Mouse (Mus musculus) neural tube, embryonic 13.5 days (tissue): ENCODE results near the gene Vtn. TPM values are rescaled to one million over a fixed set of nuclear protein-coding genes. Genes with fewer than 3 reads are reported as not detected.

ENCODE experiments used
- ATAC-seq: fragments of 200-750 bp; cut with Nextera tagmentation; 2 replicates; pipeline ENCODE4 v1.8.0; 2017; ENCODE audit warnings: low read depth, mild to moderate bottlenecking, moderate TSS enrichment, moderate library complexity
- H3K27ac ChIP-seq: fragments of 300-500 bp; sonication (generic); replicated peaks from 2 replicates; pipeline ENCODE4 v1.5.1; 2015; ENCODE audit warnings: moderate library complexity, mild to moderate bottlenecking, inconsistent platforms
- H3K27me3 ChIP-seq: fragments of 300-500 bp; sonication (generic); 2 replicates; pipeline ENCODE4 v1.6.1; 2015; ENCODE audit warnings: mild to moderate bottlenecking, inconsistent platforms
- H3K36me3 ChIP-seq: fragments of 300-500 bp; sonication (generic); 2 replicates; pipeline ENCODE4 v1.6.1; 2015; ENCODE audit warnings: mild to moderate bottlenecking, inconsistent platforms
- H3K4me1 ChIP-seq: fragments of 300-500 bp; sonication (generic); replicated peaks from 2 replicates; pipeline ENCODE4 v1.6.1; 2015; ENCODE audit warnings: inconsistent platforms
- H3K4me2 ChIP-seq: fragments of 300-500 bp; sonication (generic); 2 replicates; pipeline ENCODE4 v1.6.1; 2015; ENCODE audit warnings: inconsistent platforms, mild to moderate bottlenecking, moderate library complexity
- H3K4me3 ChIP-seq: fragments of 300-500 bp; sonication (generic); 2 replicates; pipeline ENCODE4 v1.5.1; 2015; ENCODE audit warnings: mild to moderate bottlenecking, inconsistent platforms
- H3K9ac ChIP-seq: fragments of 300-500 bp; sonication (generic); 2 replicates; pipeline ENCODE4 v1.6.1; 2015; ENCODE audit warnings: moderate library complexity, mild to moderate bottlenecking, inconsistent platforms
- H3K9me3 ChIP-seq: fragments of 300-500 bp; sonication (generic); 2 replicates; pipeline ENCODE4 v1.6.1; 2016; ENCODE audit warnings: inconsistent platforms
- WGBS: fragments of 180-500 bp; shearing (Covaris S2); methylation state at CpG from one replicate; pipeline ENCODE4 v1.1.7; 2015; 5-methylcytosine and 5-hydroxymethylcytosine counted together
- polyA plus RNA-seq: library from polyadenylated mRNA; unstranded; fragments of >200 nt; fragmentation: Nextera tagmentation; extraction: Ambion mirVana; gene quantifications from 2 replicates; pipeline ENCODE4 v1.2.1, GENCODE M21; 2015

The Vtn gene
- polyA plus RNA-seq, 1 experiment from 2014 or later = 197 TPM

DNA sequence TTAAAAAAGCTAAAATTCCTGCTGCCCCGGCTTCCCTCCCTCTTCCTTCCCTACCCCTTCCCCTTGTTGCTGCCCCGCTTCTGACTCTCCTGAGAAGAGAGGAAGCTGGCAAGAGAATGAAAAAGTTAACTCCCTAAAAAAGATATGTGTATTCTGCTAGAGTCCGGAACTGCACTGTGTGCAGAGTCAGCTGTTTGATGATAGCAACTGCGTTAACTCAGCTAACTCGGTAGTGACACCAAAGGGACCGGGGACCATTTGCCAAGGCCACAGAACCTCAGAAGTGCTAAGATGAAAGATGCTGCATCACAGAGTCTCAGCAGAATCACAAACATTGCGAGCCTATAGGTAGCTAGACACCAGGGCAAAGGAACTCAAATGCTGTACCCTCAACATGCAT lies 31.4 kb upstream of the Vtn start:
- Histone ChIP-seq H3K4me1 (peaks cover 16% of the 10 kb centered on the region), H3K9ac (no peak overlapping the region), H3K4me3 (no peak overlapping the region), H3K27me3 (no peaks in the 10 kb centered on the region), H3K27ac (no peak overlapping the region), H3K9me3 (no peaks in the 10 kb centered on the region), H3K4me2 (no peak overlapping the region), H3K36me3 (peaks cover 17% of the 10 kb centered on the region; the same call in 1 of the 2 replicates)
- ATAC-seq = no peak
- WGBS = 84% methylated on average over 7 of the region's 7 CpGs

DNA sequence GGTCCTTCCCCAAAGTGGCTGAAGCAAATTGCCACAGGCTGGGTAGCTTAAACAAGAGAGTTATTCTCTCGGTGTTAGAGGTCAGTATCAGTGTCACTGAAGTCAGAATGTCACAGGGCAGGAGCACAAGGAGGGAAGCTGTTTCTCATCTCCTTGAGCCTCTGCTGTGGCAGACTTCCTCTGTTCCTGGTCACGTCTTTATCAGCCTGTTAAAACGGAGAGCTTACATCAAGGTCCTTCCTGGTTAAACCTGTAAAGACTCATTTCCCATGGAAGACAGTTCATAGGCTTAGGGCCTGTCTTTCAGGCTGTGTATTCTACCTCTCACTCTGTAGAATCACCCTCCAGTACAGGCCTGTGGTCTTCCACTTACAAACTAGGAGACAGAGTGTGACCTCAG lies 31.0 kb upstream of the Vtn start:
- Histone ChIP-seq H3K4me1 (peaks cover 16% of the 10 kb centered on the region), H3K27me3 (no peaks in the 10 kb centered on the region), H3K9ac (no peak overlapping the region), H3K9me3 (no peaks in the 10 kb centered on the region), H3K4me3 (no peak overlapping the region), H3K27ac (no peak overlapping the region), H3K4me2 (no peak overlapping the region), H3K36me3 (peaks cover 21% of the 10 kb centered on the region)
- no peak for ATAC-seq
- whole genome bisulfite sequencing = 60% methylated on average over 3 of the region's 3 CpGs

DNA sequence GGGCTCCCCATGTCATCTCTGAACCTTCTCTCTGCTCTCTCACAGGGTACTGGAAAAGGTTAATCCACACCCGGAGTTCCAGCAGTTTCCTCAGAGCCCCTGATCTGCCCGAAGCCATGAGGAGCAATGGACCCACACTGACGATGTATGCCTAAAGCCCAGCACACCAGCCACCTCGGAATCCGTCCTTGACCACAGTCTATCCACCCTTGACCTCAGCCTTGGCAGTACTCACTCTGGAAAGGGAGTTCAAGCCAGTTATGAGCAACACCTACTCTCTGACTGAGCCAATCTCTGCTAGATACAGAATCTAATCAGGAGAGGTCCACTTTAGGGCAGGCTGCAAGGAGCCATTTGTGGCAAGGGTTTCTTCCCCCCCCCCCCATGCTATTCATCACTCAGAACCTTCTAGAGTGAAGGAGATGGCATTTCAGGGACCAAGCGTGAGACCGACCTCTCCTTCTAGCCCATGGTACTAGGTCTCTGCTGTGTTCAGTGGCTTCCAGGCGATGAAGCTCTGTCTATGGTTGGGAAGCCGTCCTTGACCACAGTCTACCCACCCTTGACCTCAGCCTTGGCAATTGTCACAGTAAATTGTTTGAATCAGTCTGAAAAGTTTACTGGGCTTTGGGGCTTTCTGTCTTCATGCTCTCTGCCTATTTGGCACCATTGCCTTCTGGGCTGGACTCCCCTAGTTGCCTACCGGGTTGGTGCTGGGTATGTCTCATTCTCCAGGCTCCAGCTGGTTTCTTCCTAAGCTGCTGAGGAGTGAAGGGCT lies 27.4 kb upstream of the Vtn start:
- 92% methylated on average over 10 of the region's 10 CpGs for WGBS
- H3K27me3 ChIP-seq = no peaks in the 10 kb centered on the region
- H3K36me3 ChIP-seq = peaks cover 48% of the 10 kb centered on the region
- H3K9me3 ChIP-seq = no peaks in the 10 kb centered on the region
- ATAC-seq = no peak
- peaks cover 5% of the 10 kb centered on the region for H3K4me1 ChIP-seq
- H3K9ac ChIP-seq = no peak overlapping the region
- no peak overlapping the region for H3K4me3 ChIP-seq
- no peak overlapping the region for H3K27ac ChIP-seq
- H3K4me2 ChIP-seq = no peak overlapping the region

DNA sequence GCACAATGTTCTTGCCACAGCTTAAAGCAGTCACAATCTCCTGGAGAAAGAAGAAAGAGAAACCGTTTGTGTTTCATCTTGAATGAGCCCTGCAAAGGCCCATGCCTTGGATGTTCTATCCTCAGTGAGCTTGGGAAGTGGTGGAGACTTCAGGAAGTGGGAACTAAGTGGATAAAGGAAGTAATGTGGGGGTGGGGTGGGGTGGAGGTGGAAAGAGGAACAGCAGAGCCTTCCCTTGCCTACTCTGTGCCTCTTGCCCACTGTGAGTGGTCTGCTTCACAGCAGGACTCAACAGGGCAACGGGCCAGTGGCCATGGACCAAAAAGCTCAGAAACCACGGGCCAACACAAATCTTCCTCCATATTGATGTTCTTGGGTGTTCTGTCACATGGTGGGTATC lies 23.6 kb upstream of the Vtn start:
- Histone ChIP-seq H3K4me2 (no peak overlapping the region), H3K27ac (no peak overlapping the region), H3K4me1 (no peaks in the 10 kb centered on the region), H3K9me3 (no peaks in the 10 kb centered on the region), H3K27me3 (no peaks in the 10 kb centered on the region), H3K36me3 (peaks cover 62% of the 10 kb centered on the region), H3K9ac (no peak overlapping the region), H3K4me3 (no peak overlapping the region)
- 81% methylated on average over 3 of the region's 3 CpGs for WGBS
- no peak for ATAC-seq

DNA sequence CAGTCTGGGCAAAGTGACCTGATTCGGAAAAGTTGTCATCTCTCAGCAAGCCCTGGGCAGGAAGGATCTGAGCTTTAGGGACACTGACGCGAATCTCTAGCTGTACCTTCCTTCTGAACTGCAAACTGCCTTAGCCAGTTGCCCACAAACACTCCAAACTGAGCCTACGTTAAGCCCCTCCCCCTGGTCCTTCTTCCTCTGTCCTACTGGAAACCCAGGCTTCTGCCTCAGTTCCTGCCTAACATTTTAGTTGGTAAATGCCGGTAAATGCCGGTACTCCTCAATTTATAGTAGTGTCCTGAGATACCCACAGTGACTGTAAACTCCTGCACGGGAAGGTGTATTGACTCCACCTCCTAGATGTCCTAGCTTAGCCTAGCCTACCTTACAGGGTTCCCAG lies 15.3 kb upstream of the Vtn start:
- H3K9ac ChIP-seq = no peak overlapping the region
- WGBS = 56% methylated on average over 7 of the region's 7 CpGs
- no peaks in the 10 kb centered on the region for H3K9me3 ChIP-seq
- no peak for ATAC-seq
- H3K27me3 ChIP-seq = peaks cover 27% of the 10 kb centered on the region
- peaks cover 80% of the 10 kb centered on the region for H3K36me3 ChIP-seq
- H3K4me3 ChIP-seq = no peak overlapping the region
- no peak overlapping the region for H3K27ac ChIP-seq
- H3K4me2 ChIP-seq = no peak overlapping the region
- 0 out of 2 replicates have a peak, but pooled peaks cover 4% of the 10 kb centered on the region for H3K4me1 ChIP-seq

DNA sequence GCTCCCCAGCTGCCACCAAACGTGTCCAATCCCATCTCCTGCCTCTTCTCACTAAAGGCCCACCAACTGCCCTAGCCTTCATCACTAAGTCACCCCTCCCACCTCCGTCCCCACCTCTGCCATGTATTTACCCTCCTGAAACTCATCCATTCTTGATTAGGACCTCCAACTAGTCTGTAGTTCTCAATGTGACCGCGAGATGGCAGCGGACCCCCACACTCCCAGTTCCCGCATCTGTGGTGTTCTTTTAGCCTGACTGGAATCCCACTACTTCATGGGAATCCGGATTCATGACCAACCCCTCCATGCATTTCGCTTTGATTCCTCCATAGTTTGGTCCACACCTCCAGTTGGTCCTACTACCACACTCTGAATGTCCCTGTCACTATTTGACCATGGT lies 10.7 kb upstream of the Vtn start:
- 2% methylated on average over 8 of the region's 8 CpGs for WGBS
- H3K36me3 ChIP-seq = peaks cover 41% of the 10 kb centered on the region
- H3K9me3 ChIP-seq = no peaks in the 10 kb centered on the region
- ATAC-seq = peak; percentile 20; the same call in 1 of the 2 replicates
- no peak overlapping the region for H3K27ac ChIP-seq
- H3K4me1 ChIP-seq = peaks cover 19% of the 10 kb centered on the region
- H3K27me3 ChIP-seq = peaks cover 67% of the 10 kb centered on the region
- H3K4me3 ChIP-seq = no peak overlapping the region
- H3K4me2 ChIP-seq = no peak overlapping the region
- H3K9ac ChIP-seq = no peak overlapping the region

DNA sequence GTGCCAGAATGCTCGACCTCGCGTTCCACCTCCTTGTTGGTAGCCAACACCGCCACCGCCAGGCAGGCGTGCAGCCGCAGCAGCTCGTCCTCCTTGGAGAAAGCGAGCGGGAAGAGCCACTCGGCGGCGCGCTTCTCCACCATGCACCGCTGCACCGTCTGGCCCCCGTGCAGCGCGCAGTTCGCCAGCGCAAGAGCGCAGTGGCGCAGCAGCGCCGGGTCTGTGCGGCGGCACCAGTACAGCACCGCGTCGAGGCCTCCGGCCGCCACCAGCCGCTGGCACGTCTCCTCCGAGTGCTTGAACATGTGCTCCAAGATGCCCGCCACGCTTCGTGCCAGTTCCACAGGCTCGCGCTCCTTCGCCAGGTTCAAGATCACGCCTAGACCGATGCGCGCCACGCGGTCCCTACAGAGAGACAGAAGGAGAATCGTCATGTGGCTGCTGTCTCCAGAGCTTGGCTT lies 8.1 kb upstream of the Vtn start:
- Histone ChIP-seq H3K9ac (peak overlapping the region; percentile 41; the same call in 1 of the 2 replicates), H3K27me3 (peaks cover 79% of the 10 kb centered on the region), H3K9me3 (no peaks in the 10 kb centered on the region), H3K4me2 (peak overlapping the region; percentile 52), H3K4me3 (peak overlapping the region; percentile 26), H3K4me1 (peaks cover 38% of the 10 kb centered on the region), H3K36me3 (peaks cover 25% of the 10 kb centered on the region), H3K27ac (0 out of 2 replicates have a peak overlapping the region, but pooled peaks have one; percentile 33)
- WGBS = 7% methylated on average over 48 of the region's 48 CpGs
- peak; percentile 74 for ATAC-seq

DNA sequence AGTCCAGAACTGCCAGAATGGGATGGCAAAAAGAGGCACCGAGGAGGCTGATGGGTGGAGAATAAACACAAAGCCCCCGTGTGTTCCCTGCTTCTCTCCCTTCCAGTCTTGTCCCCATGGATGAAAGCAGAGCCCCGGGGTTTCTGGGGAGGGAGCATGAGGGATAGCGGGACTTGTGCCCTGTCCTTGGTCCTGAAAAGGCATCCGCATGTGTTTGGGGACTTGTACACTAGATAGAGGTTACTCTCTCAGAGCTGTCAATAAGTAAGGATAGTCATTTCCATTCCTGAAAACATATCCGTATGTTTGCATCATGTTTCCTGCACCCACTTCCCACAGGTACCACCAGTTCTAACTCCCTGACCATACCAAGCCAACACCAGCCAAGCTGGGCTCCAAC lies 3.0 kb upstream of the Vtn start:
- peaks cover 51% of the 10 kb centered on the region for H3K27me3 ChIP-seq
- WGBS = 8% methylated on average over 6 of the region's 6 CpGs
- no peaks in the 10 kb centered on the region for H3K36me3 ChIP-seq
- H3K9ac ChIP-seq = peak overlapping the region; percentile 91
- H3K9me3 ChIP-seq = no peaks in the 10 kb centered on the region
- H3K4me2 ChIP-seq = peak overlapping the region; percentile 78
- ATAC-seq = no peak
- H3K27ac ChIP-seq = no peak overlapping the region
- peak overlapping the region; percentile 82 for H3K4me3 ChIP-seq
- H3K4me1 ChIP-seq = peaks cover 45% of the 10 kb centered on the region

DNA sequence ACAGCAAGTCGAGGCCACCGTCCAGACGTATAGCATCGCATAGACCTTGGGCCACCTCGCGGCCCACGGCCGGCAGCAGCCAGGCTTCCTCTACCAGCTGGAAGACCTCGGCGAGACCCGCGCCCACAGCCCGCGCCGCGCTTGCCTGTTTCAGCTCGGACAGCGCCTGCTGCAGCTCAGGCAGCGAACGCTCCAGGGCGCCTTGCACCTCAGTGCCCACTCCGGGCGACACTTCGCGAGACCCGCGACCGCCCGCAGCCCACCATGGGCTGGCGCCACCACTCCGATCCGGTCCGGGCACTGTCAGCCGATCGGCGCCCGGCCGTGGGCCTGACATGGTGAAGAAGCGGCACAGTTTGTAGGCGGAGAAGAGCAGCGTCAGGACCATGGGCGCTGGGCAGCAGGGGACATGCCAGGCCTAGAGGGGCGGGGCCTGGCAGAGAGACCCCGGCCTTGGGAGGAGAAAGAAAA lies 1.8 kb upstream of the Vtn start:
- Histone ChIP-seq H3K27ac (peak overlapping the region; percentile 97), H3K36me3 (no peaks in the 10 kb centered on the region), H3K4me3 (peak overlapping the region; percentile 82), H3K4me2 (peak overlapping the region; percentile 78), H3K4me1 (peaks cover 38% of the 10 kb centered on the region), H3K9me3 (no peaks in the 10 kb centered on the region), H3K27me3 (peaks cover 42% of the 10 kb centered on the region), H3K9ac (peak overlapping the region; percentile 91)
- under 1% methylated on average over 44 of the region's 44 CpGs for WGBS
- ATAC-seq = peak; percentile 77

DNA sequence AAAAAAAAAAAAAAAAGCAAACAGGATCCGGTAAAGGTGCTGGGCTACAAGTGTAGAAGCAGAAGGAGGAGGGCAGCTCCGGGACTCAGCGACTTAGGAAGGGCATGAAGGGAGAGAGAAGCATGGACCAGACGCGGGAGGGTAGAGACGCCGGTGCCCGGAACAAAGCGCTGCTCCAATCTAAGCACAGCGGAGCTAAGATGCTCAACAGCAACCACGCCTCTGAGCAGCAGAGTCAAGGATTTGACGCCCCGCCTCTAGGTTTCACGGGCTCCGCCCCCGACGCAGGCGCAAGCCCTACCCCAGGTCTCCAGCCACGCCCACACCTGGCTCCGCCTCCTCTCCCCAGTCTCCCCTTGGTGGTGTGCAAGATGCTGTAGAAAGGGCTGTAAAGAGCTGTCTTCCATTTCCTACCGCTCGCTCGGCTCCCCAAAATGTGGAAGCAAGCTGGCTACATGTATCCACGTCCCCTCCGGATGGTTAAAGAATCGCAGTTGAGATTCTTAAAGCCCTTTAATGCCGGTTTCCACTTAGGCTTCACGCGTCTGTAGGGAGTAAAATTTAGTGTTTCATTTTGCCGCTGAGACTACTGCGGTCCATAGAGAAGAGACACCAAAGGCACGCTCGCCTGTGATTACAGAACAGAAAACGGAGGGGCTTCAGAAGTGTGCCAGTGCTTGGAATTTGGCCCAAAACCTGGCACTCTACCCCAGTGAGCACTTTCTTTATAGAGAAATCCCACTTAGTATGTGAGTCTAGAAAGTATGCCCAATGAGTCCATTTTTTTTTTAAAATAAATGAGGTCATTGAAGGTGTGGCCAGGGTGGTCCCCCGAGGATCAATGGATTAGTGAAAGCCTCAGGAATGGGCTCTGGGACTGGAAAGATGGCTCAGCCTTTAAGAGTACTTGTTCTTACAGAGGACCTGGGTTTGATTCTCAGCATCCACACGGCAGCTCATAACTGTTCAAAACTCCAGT lies 1.1 kb upstream of the Vtn start, which contains the start of gene Sarm1:
Gene Sarm1, minus strand, starts transcription at position 211 of the 979 bp plus-strand sequence.
- Histone ChIP-seq H3K27me3 (peaks cover 36% of the 10 kb centered on the region), H3K4me3 (peak within 1 kb of the TSS; percentile 82), H3K9ac (peak within 1 kb of the TSS; percentile 91), H3K4me2 (peak within 1 kb of the TSS; percentile 78), H3K4me1 (peaks cover 38% of the 10 kb centered on the region), H3K27ac (peak within 1 kb of the TSS; percentile 97), H3K9me3 (no peaks in the 10 kb centered on the region), H3K36me3 (no peaks in the 10 kb centered on the region)
- peak; percentile 96 for ATAC-seq
- WGBS = 3% methylated on average over 36 of the region's 36 CpGs

DNA sequence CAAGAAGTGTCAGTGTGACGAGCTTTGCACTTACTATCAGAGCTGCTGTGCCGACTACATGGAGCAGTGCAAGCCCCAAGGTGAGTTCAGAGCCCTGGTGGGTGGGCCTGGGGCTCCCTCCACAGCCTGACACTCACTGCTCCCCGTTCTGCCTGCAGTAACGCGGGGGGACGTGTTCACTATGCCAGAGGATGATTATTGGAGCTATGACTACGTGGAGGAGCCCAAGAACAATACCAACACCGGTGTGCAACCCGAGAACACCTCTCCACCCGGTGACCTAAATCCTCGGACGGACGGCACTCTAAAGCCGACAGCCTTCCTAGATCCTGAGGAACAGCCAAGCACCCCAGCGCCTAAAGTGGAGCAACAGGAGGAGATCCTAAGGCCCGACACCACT lies 652 bp downstream of the Vtn start:
- Histone ChIP-seq H3K4me3 (peak overlapping the region; percentile 21), H3K4me2 (peak overlapping the region; percentile 31), H3K27me3 (peaks cover 31% of the 10 kb centered on the region), H3K27ac (0 out of 2 replicates have a peak overlapping the region, but pooled peaks have one; percentile 19), H3K9ac (peak overlapping the region; percentile 50), H3K9me3 (no peaks in the 10 kb centered on the region), H3K36me3 (no peaks in the 10 kb centered on the region), H3K4me1 (peaks cover 32% of the 10 kb centered on the region)
- WGBS = 55% methylated on average over 16 of the region's 16 CpGs
- ATAC-seq = no peak
